9 mouse cellular contexts compared by ENCODE assay signal in genomic region chr6:142567452-142567851, GRCm38 (mm10). TPM values are rescaled to one million over a fixed set of nuclear protein-coding genes. Genes with fewer than 3 reads are reported as not detected.
DNase-seq lines count a peak whose midpoint lies in the region; ATAC-seq lines count a peak whose summit lies in the region.
"Had no signal": no experiment of that assay in that cellular context is flagged by ENCODE, and none has a peak within 500 bp of the region (broad histone marks: within the 10 kb centered on the region; RNA-seq: fewer than 3 reads in every experiment).

No protein-coding gene starts in this region.

- H3K9me3 ChIP-seq in forebrain, embryonic 12.5 days = no peaks in the 10 kb centered on the region

- DNase-seq in embryo, embryonic 11 days = peak; percentile 37
- no peak for DNase-seq in embryo, embryonic 9.5 days (ENCODE audit: extremely low spot score)
- peak; percentile 59 for DNase-seq in T-cell, adult 2 months (ENCODE audit: low spot score)
- peak; percentile 55 for DNase-seq in kidney, adult 18-20 months
- peak; percentile 36 for DNase-seq in lung, postnatal 25 days (ENCODE audit: low spot score)
- no peak for DNase-seq in Muller cell, postnatal 12 days (ENCODE audit: inconsistent ontology term)

- H3K27me3 ChIP-seq in forebrain, embryonic 12.5 days = peaks cover 49% of the 10 kb centered on the region

- no peak overlapping the region for H3K27ac ChIP-seq in forebrain, embryonic 12.5 days

- no peak overlapping the region for H3K9ac ChIP-seq in forebrain, embryonic 12.5 days

- ATAC-seq in inflammation-experienced regulatory T-cells, adult 6 months = no peak
- ATAC-seq in forebrain, embryonic 12.5 days (ENCODE audit: low FRiP score) = no peak

- no peaks in the 10 kb centered on the region for H3K36me3 ChIP-seq in forebrain, embryonic 12.5 days (replicated peaks)

- no peak overlapping the region for H3K4me2 ChIP-seq in forebrain, embryonic 12.5 days

- H3K4me3 ChIP-seq in forebrain, embryonic 12.5 days (replicated peaks) = no peak overlapping the region
- H3K4me3 ChIP-seq: myocyte had no signal

- H3K4me1 ChIP-seq in forebrain, embryonic 12.5 days = peaks cover 21% of the 10 kb centered on the region

- WGBS in forebrain, embryonic 12.5 days = 55% methylated on average over 5 of the region's 5 CpGs

RNA-seq across cellular contexts. Expression of gene Kcnj8, which starts 4.0 kb away (rescaled TPM):
- under 1 TPM in 1 of 3 experiments, not detected in 2; 0.19 TPM for polyA plus RNA-seq in inflammation-experienced regulatory T-cells, adult 6 months (2017; shearing (Covaris generic))
- 4.9 and 5.5 TPM in 2 replicates for polyA plus RNA-seq in forebrain, embryonic 12.5 days (2016; fragmentation: Nextera tagmentation; extraction: Ambion mirVana)

RNA-seq across cellular contexts. Expression of gene Ldhb, which starts 59.7 kb away (rescaled TPM):
- polyA plus RNA-seq in inflammation-experienced regulatory T-cells, adult 6 months (2017; shearing (Covaris generic)) = 100 to 1,000 TPM in 2 of 3 experiments, 10 to 100 TPM in 1; 58.7 to 153 (median 114) TPM
- polyA plus RNA-seq in forebrain, embryonic 12.5 days (2016; fragmentation: Nextera tagmentation; extraction: Ambion mirVana) = 422 and 446 TPM in 2 replicates

Comparison
In these comparisons a context has a peak if more than half of its experiments do, and no peak if none do; other contexts are left out.
1. DNase-seq: peak in embryo, embryonic 11 days (single experiment), T-cell, adult 2 months (single experiment), kidney, adult 18-20 months (single experiment) and lung, postnatal 25 days (single experiment); none in embryo, embryonic 9.5 days (single experiment) and Muller cell, postnatal 12 days (single experiment).